Mouse (Mus musculus): Measurements from ENCODE around the gene Plxna4. TPM values are rescaled to one million over a fixed set of nuclear protein-coding genes. Genes with fewer than 3 reads are reported as not detected.

The Plxna4 gene
- total RNA-seq, 4 experiments from 2014 or later: 57.8 to 67.8 (median 62.9) TPM

DNA sequence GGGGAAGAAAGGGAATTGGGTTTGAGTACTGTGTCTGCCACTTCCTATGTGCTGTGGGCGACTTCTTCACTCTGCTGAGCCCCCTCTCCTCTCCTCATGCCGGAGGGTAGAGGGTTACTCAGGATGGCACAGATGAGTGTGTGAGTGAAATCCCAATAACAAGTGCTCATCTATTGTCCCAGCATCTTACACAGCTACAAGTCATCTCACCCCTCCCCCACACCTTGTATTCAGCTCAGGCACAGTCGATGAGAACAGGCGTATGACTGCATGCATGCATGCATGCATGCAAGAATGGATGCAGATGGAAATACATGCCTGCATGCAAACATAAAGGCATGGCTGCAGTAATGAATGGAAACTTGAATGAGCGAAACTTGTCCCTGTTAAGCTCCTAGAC lies 327.7 kb downstream of the Plxna4 start:
- no peak for DNase-seq (ENCODE audit: low spot score in 2 of 2)

DNA sequence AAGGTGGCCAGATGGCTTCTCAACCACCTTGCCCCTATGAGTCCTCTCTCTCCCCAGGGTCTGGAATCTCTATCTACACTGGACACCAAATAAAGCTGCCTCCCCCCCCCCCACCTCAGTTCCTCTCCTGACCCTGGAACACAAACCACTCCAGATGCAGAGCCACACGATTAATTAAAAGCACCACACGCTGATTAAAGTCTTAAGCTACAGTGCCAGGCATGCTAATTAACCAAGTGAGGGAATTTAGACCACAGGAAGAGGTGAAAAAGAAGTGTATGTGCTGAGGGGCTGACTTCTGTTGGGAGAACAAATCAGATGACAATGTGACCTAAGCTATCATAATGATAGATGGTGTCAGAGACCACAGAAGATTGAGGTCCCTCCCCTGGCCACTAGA lies 332.8 kb downstream of the Plxna4 start:
- no peak for DNase-seq (ENCODE audit: low spot score in 2 of 2)

DNA sequence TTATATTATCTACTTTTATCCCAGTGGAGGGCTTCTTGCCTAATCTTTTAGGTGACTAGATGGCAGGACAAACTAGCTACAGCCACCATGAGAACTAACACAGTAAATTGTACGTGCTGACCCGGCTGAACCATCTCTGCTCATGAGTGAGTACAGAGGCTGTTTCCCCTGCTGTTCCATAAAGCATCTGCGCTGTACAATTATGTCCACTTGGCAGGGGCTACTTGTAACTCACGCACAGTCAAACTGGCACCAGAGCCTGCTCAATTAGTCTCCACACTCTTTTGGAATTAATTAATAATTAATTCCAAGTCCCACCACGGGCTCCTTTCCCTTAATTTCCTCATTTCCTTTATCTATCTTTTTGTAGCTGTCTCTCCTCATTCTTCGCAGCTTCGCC lies 335.8 kb downstream of the Plxna4 start:
- no peak for DNase-seq (ENCODE audit: low spot score in 2 of 2)

DNA sequence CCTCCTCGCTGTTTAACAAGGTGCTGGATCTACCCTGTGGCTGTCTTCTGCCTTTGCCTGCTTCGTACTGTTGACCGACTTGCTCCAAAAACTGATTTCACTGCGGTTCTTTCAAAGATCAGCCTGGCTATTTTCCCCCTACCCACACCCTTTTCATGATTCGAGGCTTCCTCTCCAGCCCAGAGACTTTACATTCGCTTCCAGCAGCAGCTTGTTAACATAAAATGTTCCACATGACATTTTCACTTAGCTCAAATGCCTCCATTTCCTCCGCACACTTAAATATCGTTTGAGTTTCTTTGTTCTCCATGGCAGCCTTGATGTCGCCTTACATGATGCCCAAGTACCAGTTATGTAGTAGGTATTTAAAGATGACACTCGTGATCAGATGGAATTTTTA lies 336.3 kb downstream of the Plxna4 start:
- DNase-seq (ENCODE audit: low spot score in 2 of 2): no peak

DNA sequence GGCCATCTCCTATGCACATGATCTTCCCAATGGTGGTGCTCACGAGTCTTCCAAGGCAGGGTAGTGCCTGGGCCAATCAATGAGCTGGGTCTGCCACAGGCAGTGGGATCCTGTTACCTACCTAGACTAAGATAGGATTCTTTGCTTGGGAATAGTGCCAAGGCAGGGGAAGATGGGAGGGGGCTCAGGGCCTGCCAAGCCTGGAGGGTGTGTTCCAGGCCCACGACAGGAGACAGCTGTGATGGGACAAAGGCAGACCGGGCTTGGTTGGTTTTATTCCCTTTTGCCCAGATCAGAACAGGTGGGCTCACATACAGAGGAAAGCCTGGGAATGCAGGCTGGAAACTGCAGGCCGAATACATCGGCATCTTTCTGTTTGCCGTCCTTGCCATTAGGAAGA lies 342.0 kb downstream of the Plxna4 start:
- DNase-seq (ENCODE audit: low spot score in 2 of 2): no peak

DNA sequence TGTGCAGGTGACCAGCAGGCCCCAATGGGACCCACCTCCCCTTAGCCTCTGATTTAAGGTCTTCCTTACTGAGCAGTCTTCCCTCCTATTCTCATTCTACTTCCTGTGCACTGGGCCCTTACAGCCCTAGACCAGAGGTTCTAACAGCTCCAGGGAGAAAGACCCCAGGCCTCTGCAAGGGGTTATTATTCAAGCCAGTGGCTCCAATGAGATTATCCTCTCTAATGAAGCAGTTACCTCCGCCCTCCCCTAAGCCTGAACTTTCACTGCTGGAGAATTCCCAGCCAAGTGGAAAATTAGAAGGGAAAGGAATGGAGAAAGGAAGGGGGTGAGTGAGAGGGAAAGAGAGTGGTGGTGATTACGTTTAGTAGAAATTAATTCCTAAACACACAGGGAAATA lies 345.0 kb downstream of the Plxna4 start:
- no peak for DNase-seq (ENCODE audit: low spot score in 2 of 2)

DNA sequence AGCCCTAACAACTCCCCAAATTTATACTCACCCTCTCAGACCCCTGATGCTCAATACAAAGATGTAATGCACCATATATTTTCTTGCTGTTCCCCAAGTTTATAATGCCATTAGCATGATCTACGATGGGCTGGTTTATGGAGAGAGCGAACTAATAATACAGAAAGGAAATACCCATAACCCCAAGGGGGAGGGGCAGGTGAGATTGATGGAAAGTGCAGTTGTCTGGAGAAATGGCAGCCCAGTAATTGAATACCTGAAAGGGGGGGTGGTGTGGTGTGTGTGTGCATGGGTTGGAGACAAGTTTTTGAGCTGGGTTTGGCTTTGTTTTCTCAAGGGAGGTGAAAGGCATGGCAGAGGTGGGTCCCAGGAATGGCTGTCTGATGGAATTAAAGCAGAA lies 356.6 kb downstream of the Plxna4 start:
- no peak for DNase-seq (ENCODE audit: low spot score in 2 of 2)

DNA sequence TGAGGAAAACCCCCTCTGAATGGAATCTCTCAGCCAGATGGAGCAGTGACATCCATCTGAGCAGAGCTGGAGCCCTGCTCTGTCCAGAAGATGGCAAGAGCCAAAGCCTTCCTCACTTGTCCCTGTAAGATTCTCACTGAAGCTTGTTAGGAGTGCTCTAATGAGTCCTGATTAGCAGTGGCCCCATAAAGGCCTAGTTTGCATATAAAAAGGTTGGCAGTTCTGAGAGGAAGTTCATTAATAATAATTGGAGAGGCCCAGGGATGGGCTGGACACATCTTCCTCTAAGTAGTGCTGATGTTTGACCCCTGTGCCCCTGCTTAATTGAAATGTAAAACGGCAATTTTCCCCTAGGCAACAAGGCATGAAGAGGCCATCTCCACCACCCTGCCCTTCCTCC lies 361.4 kb downstream of the Plxna4 start:
- DNase-seq (ENCODE audit: low spot score in 2 of 2): no peak

DNA sequence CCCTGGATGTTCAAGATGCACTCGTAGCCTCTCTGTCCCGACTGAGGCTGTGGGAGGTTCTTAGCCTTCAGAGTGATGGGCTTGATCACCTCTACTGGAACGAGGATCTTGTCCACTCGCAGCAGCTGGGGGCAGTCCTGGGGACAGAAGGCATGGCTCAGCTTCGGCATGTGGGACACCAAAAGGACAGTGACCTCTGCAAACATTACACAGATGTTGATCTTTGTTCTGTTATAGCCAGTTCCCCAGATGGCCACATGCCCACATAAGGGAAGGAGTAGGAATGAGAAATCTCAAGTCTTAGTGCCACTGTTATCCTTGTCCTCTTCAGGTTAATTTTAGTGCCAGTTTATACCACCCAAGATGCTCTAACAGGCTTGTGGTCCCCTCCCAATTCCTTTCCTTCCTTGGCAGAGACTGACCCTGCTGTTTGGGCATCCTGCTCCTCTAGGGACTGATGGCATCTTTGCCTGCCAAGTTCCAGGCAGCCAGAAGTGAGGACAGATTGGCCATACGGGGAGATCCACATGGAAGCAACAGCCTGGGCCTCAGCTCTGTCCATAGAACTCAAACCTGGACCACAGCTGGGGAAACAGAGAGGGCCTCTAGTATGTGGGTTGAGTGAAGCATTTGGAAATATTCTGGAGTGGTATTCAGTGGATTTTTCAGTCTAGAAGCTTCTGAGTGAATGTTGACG lies 363.8 kb downstream of the Plxna4 start:
- no peak for DNase-seq (ENCODE audit: low spot score in 2 of 2)

DNA sequence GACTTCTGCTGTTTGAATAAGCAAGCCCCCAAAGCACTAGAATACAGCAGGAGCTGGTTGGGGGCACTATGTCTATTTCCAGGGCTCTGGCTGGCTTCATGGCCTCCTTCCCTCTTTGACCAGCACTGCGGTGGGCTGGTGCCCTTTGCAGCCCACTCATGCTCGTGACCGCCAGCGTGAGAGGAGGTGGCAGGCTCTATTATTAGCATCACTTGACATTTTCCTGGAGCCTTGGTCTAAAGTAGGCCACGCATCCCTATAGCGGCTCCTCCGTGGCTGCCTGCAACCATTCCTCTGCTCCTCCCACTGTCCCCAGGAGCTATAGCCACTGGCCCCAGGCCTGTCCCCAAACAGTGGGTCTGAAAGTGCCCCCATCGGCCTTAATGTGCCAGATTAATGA lies 367.2 kb downstream of the Plxna4 start:
- DNase-seq (ENCODE audit: low spot score in 2 of 2): peak in 1 of 2 experiments; percentile 59

DNA sequence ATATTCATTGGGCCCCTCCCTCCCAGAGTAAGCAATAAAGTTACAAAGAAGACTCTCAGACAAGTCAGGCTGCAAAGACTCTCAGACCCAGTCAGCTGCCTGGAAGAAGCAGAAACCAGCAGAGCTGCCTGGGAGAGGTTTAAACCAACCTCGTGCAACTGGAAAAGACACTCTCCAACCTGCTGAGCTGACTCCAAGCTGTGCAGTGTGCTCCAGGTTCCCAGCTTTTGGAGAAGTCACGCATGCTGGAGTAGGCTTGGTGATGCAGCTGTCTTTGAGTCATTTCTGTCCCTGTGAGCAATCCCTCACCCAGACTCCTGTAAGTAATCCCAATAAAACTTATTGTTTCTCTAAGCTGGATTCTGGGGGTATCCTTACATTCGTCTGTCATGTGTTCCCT lies 369.4 kb downstream of the Plxna4 start:
- DNase-seq (ENCODE audit: low spot score in 2 of 2): peak in 1 of 2 experiments; percentile 26

DNA sequence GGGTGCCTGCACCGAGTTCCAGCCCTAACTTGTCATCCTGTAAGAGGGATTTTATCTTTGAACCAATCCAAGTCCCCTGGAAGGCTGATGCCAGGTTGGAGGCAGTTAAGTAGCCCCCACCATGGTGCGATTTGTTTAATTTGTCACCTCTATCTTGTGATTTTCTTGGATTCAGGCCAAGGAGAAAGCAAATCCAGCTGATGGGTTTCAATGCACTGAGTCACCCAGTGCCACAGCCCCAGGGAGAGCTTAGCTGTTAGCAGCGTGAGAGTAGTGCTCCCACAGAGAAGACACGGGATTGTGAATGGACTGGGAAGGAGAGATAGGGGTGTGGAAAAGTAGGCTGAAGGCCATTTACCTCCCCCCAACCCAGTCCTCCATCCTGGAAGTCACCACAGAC lies 375.6 kb downstream of the Plxna4 start:
- no peak for DNase-seq (ENCODE audit: low spot score in 2 of 2)

DNA sequence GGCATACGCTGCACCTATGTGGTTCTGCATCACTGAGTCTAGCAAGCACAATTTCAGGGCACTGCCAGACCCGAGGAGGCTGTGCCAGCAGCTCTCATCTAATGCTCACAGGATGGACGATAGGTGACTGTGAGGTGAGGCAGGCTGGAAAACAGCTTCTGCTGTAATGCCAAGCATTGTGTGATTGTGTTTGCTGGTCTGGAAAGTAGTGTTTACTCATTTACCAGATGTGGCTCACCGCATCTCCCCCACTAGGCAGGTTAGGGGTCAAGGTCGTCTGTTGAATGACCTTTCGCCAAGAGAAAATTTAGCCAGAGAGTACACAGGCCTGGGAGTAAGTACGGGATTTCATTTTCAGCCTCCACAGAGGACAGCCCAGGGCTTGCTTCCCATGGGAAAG lies 377.9 kb downstream of the Plxna4 start:
- no peak for DNase-seq (ENCODE audit: low spot score in 2 of 2)

DNA sequence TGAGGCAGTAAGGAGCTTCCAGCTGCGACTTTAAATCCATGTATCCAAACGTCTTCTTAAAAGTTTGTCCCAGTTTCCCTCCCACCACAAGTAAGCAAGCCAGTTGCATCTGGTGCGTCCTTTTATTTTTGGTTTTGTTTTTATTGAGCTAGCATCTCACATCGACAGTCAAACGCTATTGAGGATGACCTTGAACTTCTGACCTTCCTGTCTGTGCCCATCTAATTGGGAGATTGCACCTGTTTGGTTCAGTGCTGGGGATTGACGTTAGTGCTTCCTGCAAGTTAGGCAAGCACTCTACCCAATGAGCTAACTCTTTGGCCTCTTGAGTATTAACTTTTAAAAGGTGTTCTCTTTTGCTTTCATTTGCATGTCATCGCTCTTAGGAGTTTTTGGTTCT lies 379.0 kb downstream of the Plxna4 start:
- DNase-seq (ENCODE audit: low spot score in 2 of 2): no peak

DNA sequence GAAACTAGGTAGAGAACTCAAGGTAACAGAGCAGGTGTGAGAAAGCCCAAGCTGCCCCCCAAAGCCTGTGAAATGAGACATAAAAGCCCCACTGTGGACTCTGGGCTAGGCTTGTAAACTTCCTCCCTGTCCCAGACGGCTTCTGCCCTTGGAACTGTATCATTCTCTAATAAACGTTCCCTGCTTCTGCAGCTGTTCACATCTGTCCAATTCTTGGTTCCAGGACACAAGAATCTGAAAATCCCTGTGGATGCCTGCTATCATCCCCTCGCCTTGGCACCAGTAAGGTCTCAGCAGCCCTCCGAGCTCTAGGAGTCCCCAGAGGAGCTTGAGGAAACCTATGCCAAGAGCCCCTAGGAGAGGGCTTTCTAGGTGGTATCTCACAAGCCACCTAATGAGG lies 383.7 kb downstream of the Plxna4 start:
- no peak for DNase-seq (ENCODE audit: low spot score in 2 of 2)

DNA sequence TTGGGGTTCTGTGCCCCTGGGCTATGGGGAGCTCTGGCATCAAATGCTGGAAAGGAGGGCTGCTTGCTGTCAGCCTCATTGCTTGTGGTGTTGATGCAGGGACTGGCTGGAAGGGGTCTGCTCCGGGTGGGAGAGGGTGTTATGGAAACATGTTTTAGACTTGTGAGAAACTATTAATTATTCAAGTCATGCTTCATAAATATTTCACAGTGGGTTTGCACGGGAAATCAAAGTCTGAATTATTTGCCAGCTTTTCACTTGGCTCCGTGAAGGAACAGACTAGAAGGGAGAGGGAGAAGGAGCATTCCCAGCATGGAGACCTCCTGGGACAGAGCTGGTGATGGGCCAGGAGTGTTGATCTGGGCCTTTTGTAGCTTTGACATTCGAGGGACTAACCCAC lies 384.6 kb downstream of the Plxna4 start:
- no peak for DNase-seq (ENCODE audit: low spot score in 2 of 2)

DNA sequence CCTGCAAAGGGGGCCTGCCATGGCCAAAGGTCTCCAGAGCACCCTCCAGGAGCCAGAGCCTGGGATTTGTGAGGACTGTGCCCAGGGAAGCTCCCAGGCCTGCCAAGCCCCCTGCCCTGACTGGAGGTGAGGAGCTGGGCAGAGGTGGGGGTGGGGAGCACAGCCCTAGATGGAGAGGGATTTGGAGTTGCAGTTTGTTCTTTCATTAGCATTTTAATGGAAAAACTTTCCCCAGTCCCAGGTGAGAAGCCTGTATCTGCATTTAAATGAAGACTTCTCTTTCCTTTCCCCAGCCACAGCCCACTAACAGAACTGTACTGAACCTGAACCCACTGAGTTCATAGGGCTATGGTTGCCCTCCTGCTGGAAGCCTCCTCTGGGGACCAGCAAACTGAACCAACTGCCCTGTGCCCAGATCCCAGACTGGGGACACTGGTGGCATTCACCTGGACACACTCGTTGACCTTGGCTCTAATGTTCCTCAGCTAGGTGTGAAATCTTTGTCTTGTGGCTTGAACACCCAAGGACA lies 385.3 kb downstream of the Plxna4 start:
- DNase-seq (ENCODE audit: low spot score in 2 of 2): no peak

DNA sequence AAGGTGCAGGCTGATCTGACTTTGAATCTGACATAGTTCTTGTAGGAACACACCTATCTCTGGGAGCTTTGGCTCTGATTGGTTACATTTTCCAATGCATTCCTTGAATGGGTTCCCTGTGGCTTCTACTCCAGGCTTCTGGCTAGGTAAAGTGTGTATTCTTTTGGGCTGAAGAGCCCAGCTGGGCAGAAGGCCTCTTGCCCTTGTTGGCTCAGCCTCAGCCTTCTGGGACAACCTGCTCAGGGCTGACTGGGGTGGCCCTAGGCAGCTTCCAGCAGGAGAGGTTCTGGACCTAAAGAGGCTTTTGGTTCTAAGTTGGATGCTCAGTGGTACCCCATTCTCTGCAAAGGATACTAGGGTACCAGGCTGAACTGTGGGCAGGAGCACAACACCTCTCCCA lies 386.5 kb downstream of the Plxna4 start:
- DNase-seq (ENCODE audit: low spot score in 2 of 2): no peak

DNA sequence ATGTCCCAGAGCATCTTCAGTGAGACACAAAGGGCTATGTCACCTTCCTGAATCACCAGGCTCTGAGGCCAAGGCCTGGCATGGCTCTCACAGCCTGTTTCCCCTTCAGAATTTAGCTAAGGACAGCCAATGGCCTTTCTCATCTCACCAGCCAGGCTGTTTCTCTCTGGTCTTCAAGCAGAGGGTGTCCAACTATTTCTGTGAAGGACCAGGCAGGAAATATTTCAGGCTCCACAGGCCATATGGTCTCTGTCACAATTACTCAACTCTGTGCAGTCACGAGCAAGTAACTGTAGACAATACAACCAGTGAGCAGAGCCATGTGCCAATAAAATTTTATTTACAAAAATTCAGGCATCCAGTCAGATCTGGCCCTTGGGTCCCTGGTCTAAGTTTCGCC lies 388.4 kb downstream of the Plxna4 start:
- no peak for DNase-seq (ENCODE audit: low spot score in 2 of 2)

DNA sequence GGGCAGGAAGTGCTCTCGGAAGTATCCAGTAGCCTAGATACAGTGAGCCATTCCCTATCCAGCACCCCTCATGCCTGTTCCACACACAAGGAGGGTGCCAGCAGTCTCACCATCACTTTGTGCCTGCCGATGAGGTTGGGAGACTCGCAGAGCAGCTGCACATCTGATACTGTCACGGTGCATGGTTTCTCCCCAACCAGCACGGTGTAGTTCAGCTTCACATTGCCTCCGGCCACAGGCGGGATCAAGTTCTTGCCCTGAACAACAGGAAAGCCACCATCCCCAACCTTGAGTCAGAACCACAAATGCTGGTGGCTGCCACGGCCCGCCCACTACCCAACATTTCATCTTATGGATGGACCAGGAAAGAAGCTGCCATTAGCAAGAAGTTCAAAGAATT lies 391.1 kb downstream of the Plxna4 start:
- DNase-seq (ENCODE audit: low spot score in 2 of 2): no peak

DNA sequence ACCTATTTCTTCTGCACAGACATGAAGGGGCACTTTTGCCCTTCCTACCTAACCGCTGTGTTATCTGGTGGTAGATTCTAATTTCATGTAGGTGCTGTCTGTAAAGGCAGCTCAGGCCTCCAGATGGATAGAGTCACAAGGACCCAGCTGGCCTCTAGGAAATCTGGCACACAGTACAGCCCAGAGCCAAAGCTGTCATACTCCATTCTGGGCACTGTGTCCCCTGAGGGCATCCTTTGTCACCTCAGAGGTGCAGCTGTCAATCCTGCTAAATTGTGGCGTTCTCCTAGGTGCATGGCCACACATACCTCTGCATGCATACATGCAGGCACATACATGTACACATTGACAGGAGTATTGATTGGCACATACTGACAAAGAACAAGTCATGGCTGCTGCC lies 394.9 kb downstream of the Plxna4 start:
- DNase-seq (ENCODE audit: low spot score in 2 of 2): no peak

DNA sequence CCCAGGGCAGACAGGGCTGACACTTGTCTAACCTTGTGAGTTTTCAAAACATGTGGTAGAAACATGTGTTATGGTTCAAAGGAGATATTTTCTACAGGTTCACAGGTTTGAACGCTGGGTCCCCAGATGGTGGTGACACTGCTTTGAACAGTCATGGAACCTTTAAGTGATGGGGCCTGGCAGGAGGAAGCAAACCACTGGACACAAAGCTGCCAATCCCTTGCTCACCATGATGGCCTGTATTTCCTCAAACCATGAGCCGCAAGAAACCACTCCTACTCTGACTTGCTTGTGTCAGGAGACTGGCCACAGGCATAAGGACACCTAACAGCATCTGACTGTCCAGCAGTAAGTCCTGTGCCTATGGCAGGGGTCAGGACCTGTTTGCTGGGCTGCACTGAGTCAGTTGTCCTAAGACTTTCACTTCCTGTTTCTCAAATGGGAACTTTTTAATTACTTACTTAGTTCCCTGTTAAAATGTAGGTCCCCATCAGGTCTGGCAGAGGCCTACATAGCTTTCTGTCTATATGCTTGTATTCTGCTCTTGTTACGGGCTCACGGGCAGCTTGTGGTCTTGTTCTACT lies 403.5 kb downstream of the Plxna4 start:
- no peak for DNase-seq (ENCODE audit: low spot score in 2 of 2)

DNA sequence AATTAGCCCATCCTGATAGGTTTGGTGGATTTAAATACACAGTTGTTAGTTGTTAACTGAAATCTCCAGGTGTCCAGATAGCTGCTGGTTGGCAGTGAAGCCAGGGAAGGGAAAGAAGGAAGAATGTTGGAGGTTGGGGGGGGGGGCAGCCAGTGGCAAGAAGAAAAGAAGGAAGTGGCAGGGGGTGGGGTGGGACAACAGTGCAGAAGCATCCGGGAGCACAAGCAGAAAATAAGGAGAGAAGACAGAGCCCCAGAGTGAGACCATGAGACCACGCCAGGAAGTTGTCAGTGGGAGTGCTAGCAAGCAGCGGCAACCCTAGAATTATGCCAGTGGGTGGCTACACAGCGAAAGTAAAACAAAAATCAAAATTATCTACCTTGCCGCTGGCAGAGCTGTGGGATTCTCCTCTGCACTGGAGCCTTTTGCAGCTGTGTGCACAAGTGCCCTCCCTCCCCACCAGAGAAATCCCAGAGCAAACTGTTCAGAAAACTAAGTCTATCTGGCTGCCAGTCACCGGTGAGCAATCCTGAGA lies 404.3 kb downstream of the Plxna4 start:
- no peak for DNase-seq (ENCODE audit: low spot score in 2 of 2)
